Mouse (Mus musculus) cortical plate, adult 2 months (tissue): Measurements from ENCODE around the gene Tnfrsf21. TPM values are rescaled to one million over a fixed set of nuclear protein-coding genes. Genes with fewer than 3 reads are reported as not detected.

Experiments
- H3K27ac ChIP-seq: fragments of 200-500 bp; 2 replicates; pipeline ENCODE4 v1.5.1; 2012; ENCODE audit warnings: low read length, control low read depth, inconsistent platforms; ENCODE audit not compliant: insufficient read depth
- H3K4me1 ChIP-seq: fragments of 200-500 bp; 2 replicates; pipeline ENCODE4 v1.6.1; 2011; ENCODE audit warnings: low read length; ENCODE audit not compliant: control insufficient read depth, insufficient read depth
- H3K4me3 ChIP-seq: fragments of 200-500 bp; 2 replicates; pipeline ENCODE4 v1.5.1; 2011; ENCODE audit warnings: mild to moderate bottlenecking, low read length, control low read depth; ENCODE audit not compliant: insufficient read depth
- CTCF ChIP-seq: fragments of 200-500 bp; IDR thresholded peaks from 2 replicates; pipeline ENCODE4 v1.5.1; 2011; ENCODE audit warnings: mild to moderate bottlenecking, control low read depth, low read length; ENCODE audit not compliant: insufficient read depth; ENCODE audit errors: extremely low read depth
- POLR2A ChIP-seq: fragments of 200-500 bp; IDR thresholded peaks from 2 replicates; pipeline ENCODE4 v1.6.1; 2011; ENCODE audit warnings: mild to moderate bottlenecking, low read length, control low read depth; ENCODE audit not compliant: insufficient read depth; ENCODE audit errors: extremely low read depth
- polyA plus RNA-seq: library from polyadenylated mRNA; depleted of rRNA; stranded (reverse); fragments of >200 nt; gene quantifications from 2 replicates; pipeline ENCODE4 v1.2.3, GENCODE M21; 2012; rRNA removed

Tnfrsf21 gene
- polyA plus RNA-seq, 1 experiment, result 58.9 TPM

DNA sequence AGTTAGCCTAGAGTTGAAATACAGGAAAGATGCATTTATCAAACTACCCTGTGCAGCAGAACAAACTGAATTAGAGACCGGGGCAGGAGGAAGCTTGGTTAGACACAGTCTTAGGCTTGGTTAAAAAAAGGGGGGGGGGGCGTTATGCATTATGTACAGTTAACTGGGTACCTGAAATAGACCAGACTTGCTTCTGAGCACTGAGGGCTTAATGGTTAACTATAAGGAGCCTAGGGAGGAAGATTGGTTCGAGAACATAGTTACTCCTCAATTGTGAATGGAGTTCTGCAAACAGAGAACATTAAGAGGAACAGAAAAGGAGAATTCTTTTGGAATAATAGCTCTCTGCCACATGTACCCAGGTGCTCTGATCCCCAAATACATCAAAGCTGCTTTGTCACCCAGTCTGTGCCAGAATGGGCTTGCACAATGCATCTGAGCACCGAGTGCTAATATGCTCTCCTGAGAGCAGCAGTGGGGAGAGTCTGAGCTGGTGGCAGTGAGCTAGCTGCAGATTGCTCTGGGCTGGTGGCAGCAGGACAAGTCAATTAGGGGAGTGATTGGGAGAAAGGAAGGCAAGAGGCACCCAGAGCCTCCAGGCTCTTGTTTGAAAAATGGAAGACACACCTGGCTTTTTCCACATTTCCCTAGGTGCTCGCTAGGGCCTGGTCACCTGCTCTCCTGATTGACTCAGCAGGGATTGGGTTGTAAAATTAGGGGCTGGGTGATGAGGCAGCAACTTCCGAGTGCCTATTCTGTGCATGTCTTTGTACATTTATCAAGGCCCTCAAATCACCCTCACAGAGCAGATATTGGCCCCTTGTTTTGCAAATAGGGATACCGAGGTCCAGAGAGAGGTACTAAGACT lies 119.3 kb downstream of the Tnfrsf21 start:
- no peak for TF ChIP-seq POLR2A
- TF ChIP-seq CTCF, result no peak
- H3K4me3 ChIP-seq, result no peak overlapping the region
- no peaks in the 10 kb centered on the region for H3K4me1 ChIP-seq
- no peak overlapping the region for H3K27ac ChIP-seq

DNA sequence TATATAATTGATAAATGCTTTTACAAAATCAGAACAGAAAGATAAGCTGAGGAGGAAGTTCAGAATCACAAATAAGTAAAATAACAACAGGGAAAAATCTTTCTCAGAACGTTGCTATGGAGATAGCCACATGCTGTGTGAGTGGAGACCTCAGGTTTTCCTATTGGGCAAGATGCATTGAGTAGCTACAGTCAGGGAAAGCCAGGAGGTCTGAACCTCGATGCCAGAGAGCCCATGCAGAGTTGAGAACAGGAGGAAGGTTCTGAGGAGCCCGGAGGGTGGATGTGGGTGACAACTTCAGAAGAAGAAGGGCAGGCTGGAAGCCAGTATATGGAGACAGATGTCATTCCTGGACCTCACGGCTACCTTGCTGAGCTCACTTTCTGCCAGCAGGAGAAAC lies 120.4 kb downstream of the Tnfrsf21 start:
- Histone ChIP-seq H3K27ac (no peak overlapping the region), H3K4me3 (no peak overlapping the region), H3K4me1 (no peaks in the 10 kb centered on the region)
- TF ChIP-seq CTCF, result no peak
- no peak for TF ChIP-seq POLR2A

GRCm38 (mm10) chr17:43137838-43138237 lies 121.5 kb downstream of the Tnfrsf21 start:
- no peak for TF ChIP-seq CTCF
- TF ChIP-seq POLR2A, result no peak
- Histone ChIP-seq H3K27ac (no peak overlapping the region), H3K4me3 (no peak overlapping the region), H3K4me1 (no peaks in the 10 kb centered on the region)

GRCm38 (mm10) chr17:43138356-43138755 lies 122.0 kb downstream of the Tnfrsf21 start:
- no peak overlapping the region for H3K27ac ChIP-seq
- H3K4me3 ChIP-seq, result no peak overlapping the region
- TF ChIP-seq CTCF (no peak), POLR2A (no peak)
- no peaks in the 10 kb centered on the region for H3K4me1 ChIP-seq

Other genes with a start within 250 kb of the Tnfrsf21 start
- 19.9 and 20.9 TPM in 2 replicates for gene Cd2ap, start 139.9 kb upstream of the Tnfrsf21 start, polyA plus RNA-seq